Mouse (Mus musculus) kidney, embryonic 16.5 days (tissue): ENCODE data around the gene Pepd. TPM values are rescaled to one million over a fixed set of nuclear protein-coding genes. Genes with fewer than 3 reads are reported as not detected.

Experiments
- ATAC-seq: fragments of 200-750 bp; cut with Nextera tagmentation; 2 replicates; pipeline ENCODE4 v1.8.0; 2017; ENCODE audit warnings: moderate TSS enrichment; ENCODE audit not compliant: low FRiP score, low TSS enrichment
- H3K27ac ChIP-seq: fragments of 300-500 bp; sonication (generic); 2 replicates; pipeline ENCODE4 v1.5.1; 2014; ENCODE audit warnings: low read length
- H3K27me3 ChIP-seq: fragments of 300-500 bp; sonication (generic); 2 replicates; pipeline ENCODE4 v1.6.1; 2014; ENCODE audit warnings: low read length, control low read depth, mixed read lengths; ENCODE audit not compliant: insufficient read depth
- H3K36me3 ChIP-seq: fragments of 300-500 bp; sonication (generic); 2 replicates; pipeline ENCODE4 v1.6.1; 2014; ENCODE audit warnings: low read length, control low read depth, mixed read lengths; ENCODE audit not compliant: insufficient read depth
- H3K4me1 ChIP-seq: fragments of 300-500 bp; sonication (generic); 2 replicates; pipeline ENCODE4 v1.6.1; 2014; ENCODE audit warnings: low read length, control low read depth, mixed read lengths; ENCODE audit not compliant: insufficient read depth
- H3K4me2 ChIP-seq: fragments of 300-500 bp; sonication (generic); replicated peaks from 2 replicates; pipeline ENCODE4 v1.6.1; 2014; ENCODE audit warnings: low read depth, low read length
- H3K4me3 ChIP-seq: fragments of 300-500 bp; sonication (generic); 2 replicates; pipeline ENCODE4 v1.5.1; 2014; ENCODE audit warnings: mild to moderate bottlenecking, low read length
- H3K9ac ChIP-seq: fragments of 300-500 bp; sonication (generic); replicated peaks from 2 replicates; pipeline ENCODE4 v1.6.1; 2014; ENCODE audit warnings: low read length
- H3K9me3 ChIP-seq: fragments of 300-500 bp; sonication (generic); 2 replicates; pipeline ENCODE4 v1.6.1; 2016; ENCODE audit warnings: low read length, control low read depth
- WGBS: fragments of 180-500 bp; shearing (Covaris S2); extraction: QIAGEN DNeasy Blood & Tissue Kit; methylation state at CpG from one replicate; pipeline ENCODE4 v1.1.7; 2014; 5-methylcytosine and 5-hydroxymethylcytosine counted together
- polyA plus RNA-seq: library from polyadenylated mRNA; unstranded; fragments of >200 nt; fragmentation: Nextera tagmentation; extraction: Ambion mirVana; gene quantifications from 2 replicates; pipeline ENCODE4 v1.2.1, GENCODE M21; 2015

Gene Pepd
- polyA plus RNA-seq, 1 experiment from 2014 or later, result 148 TPM

- H3K4me1 ChIP-seq, result no peaks in the 10 kb centered on the region
- H3K36me3 ChIP-seq, result peaks cover 37% of the 10 kb centered on the region
- no peaks in the 10 kb centered on the region for H3K9me3 ChIP-seq
- H3K4me3 ChIP-seq, result no peak overlapping the region
- H3K9ac ChIP-seq, result no peak overlapping the region
- ATAC-seq, result no peak
- 90% methylated on average over 7 of the region's 7 CpGs for WGBS
- no peaks in the 10 kb centered on the region for H3K27me3 ChIP-seq
- H3K27ac ChIP-seq, result no peak overlapping the region
- no peak overlapping the region for H3K4me2 ChIP-seq
Observed at GRCm38 (mm10) chr7:34946269-34946925, 34.2 kb downstream of the Pepd start.

- Histone ChIP-seq H3K27me3 (no peaks in the 10 kb centered on the region), H3K27ac (no peak overlapping the region), H3K4me3 (no peak overlapping the region), H3K36me3 (peaks cover 19% of the 10 kb centered on the region), H3K9ac (no peak overlapping the region), H3K9me3 (no peaks in the 10 kb centered on the region), H3K4me1 (0 out of 2 replicates have a peak, but pooled peaks cover 4% of the 10 kb centered on the region), H3K4me2 (no peak overlapping the region)
- ATAC-seq, result no peak
- WGBS, result 91% methylated on average over 9 of the region's 9 CpGs
Observed at GRCm38 (mm10) chr7:34954548-34954947, 42.4 kb downstream of the Pepd start.

- 0 out of 2 replicates have a peak, but pooled peaks cover 4% of the 10 kb centered on the region for H3K4me1 ChIP-seq
- peaks cover 19% of the 10 kb centered on the region for H3K36me3 ChIP-seq
- H3K4me3 ChIP-seq, result no peak overlapping the region
- no peak overlapping the region for H3K27ac ChIP-seq
- no peak overlapping the region for H3K4me2 ChIP-seq
- no peaks in the 10 kb centered on the region for H3K9me3 ChIP-seq
- no peaks in the 10 kb centered on the region for H3K27me3 ChIP-seq
- 84% methylated on average over 3 of the region's 3 CpGs for WGBS
- ATAC-seq, result no peak
- no peak overlapping the region for H3K9ac ChIP-seq
Observed at GRCm38 (mm10) chr7:34955295-34955694, 43.1 kb downstream of the Pepd start.

- Histone ChIP-seq H3K9me3 (no peaks in the 10 kb centered on the region), H3K4me2 (no peak overlapping the region), H3K27ac (no peak overlapping the region), H3K36me3 (peaks cover 16% of the 10 kb centered on the region), H3K9ac (no peak overlapping the region), H3K4me3 (no peak overlapping the region), H3K4me1 (0 out of 2 replicates have a peak, but pooled peaks cover 4% of the 10 kb centered on the region), H3K27me3 (no peaks in the 10 kb centered on the region)
- ATAC-seq, result no peak
- 52% methylated on average over 8 of the region's 8 CpGs for WGBS
Observed at GRCm38 (mm10) chr7:34957138-34957537, 45.0 kb downstream of the Pepd start.

GRCm38 (mm10) chr7:34963889-34964645 lies 51.9 kb downstream of the Pepd start:
- no peak overlapping the region for H3K4me3 ChIP-seq
- H3K4me1 ChIP-seq, result 0 out of 2 replicates have a peak, but pooled peaks cover 4% of the 10 kb centered on the region
- no peak overlapping the region for H3K9ac ChIP-seq
- H3K4me2 ChIP-seq, result no peak overlapping the region
- no peaks in the 10 kb centered on the region for H3K9me3 ChIP-seq
- no peaks in the 10 kb centered on the region for H3K27me3 ChIP-seq
- ATAC-seq, result no peak
- H3K36me3 ChIP-seq, result no peaks in the 10 kb centered on the region
- WGBS, result 83% methylated on average over 11 of the region's 11 CpGs
- no peak overlapping the region for H3K27ac ChIP-seq

GRCm38 (mm10) chr7:34967362-34967761 lies 55.2 kb downstream of the Pepd start:
- Histone ChIP-seq H3K27me3 (no peaks in the 10 kb centered on the region), H3K9me3 (no peaks in the 10 kb centered on the region), H3K4me1 (0 out of 2 replicates have a peak, but pooled peaks cover 4% of the 10 kb centered on the region), H3K36me3 (peaks cover 20% of the 10 kb centered on the region), H3K4me3 (no peak overlapping the region), H3K4me2 (no peak overlapping the region), H3K27ac (no peak overlapping the region), H3K9ac (no peak overlapping the region)
- ATAC-seq, result no peak
- whole genome bisulfite sequencing, result 52% methylated on average over 3 of the region's 3 CpGs

- no peak overlapping the region for H3K4me3 ChIP-seq
- no peaks in the 10 kb centered on the region for H3K9me3 ChIP-seq
- H3K36me3 ChIP-seq, result peaks cover 22% of the 10 kb centered on the region
- ATAC-seq, result no peak
- 0 out of 2 replicates have a peak, but pooled peaks cover 4% of the 10 kb centered on the region for H3K4me1 ChIP-seq
- H3K27ac ChIP-seq, result no peak overlapping the region
- 82% methylated on average over 3 of the region's 3 CpGs for WGBS
- H3K4me2 ChIP-seq, result no peak overlapping the region
- no peak overlapping the region for H3K9ac ChIP-seq
- H3K27me3 ChIP-seq, result no peaks in the 10 kb centered on the region
Observed at GRCm38 (mm10) chr7:34968749-34969433, 56.7 kb downstream of the Pepd start.

- 40% methylated on average over 10 of the region's 10 CpGs for WGBS
- Histone ChIP-seq H3K27ac (no peak overlapping the region), H3K4me2 (no peak overlapping the region), H3K9ac (no peak overlapping the region), H3K27me3 (no peaks in the 10 kb centered on the region), H3K4me1 (no peaks in the 10 kb centered on the region), H3K4me3 (no peak overlapping the region), H3K36me3 (peaks cover 22% of the 10 kb centered on the region), H3K9me3 (no peaks in the 10 kb centered on the region)
- ATAC-seq, result no peak
Observed at GRCm38 (mm10) chr7:34971826-34972225, 59.6 kb downstream of the Pepd start.

- peaks cover 22% of the 10 kb centered on the region for H3K36me3 ChIP-seq
- ATAC-seq, result no peak
- 55% methylated on average over 4 of the region's 4 CpGs for WGBS
- no peaks in the 10 kb centered on the region for H3K27me3 ChIP-seq
- H3K4me3 ChIP-seq, result no peak overlapping the region
- H3K4me2 ChIP-seq, result no peak overlapping the region
- H3K27ac ChIP-seq, result no peak overlapping the region
- H3K4me1 ChIP-seq, result no peaks in the 10 kb centered on the region
- H3K9me3 ChIP-seq, result no peaks in the 10 kb centered on the region
- no peak overlapping the region for H3K9ac ChIP-seq
Observed at GRCm38 (mm10) chr7:34972990-34973440, 60.8 kb downstream of the Pepd start.
